Mouse (Mus musculus): Measurements from ENCODE around the gene Cfap74. TPM values are rescaled to one million over a fixed set of nuclear protein-coding genes. Genes with fewer than 3 reads are reported as not detected.

The Cfap74 gene
- polyA plus RNA-seq, 1 experiment from 2014 or later: 0.26 TPM

- Histone ChIP-seq H3K4me3 (ENCODE audit: inconsistent target) (no peak overlapping the region), H3K36me3 (ENCODE audit: inconsistent target) (no peaks in the 10 kb centered on the region), H3K79me2 (ENCODE audit: inconsistent target) (no peaks in the 10 kb centered on the region), H3K27ac (no peak overlapping the region)
- WGBS (ENCODE audit: missing documents): 52% methylated on average over 6 of the region's 6 CpGs
Observed at GRCm38 (mm10) chr4:155426272-155426671, 17.3 kb downstream of the Cfap74 start.

GRCm38 (mm10) chr4:155428442-155428841 is 19.5 kb downstream of the Cfap74 start:
- Histone ChIP-seq H3K36me3 (ENCODE audit: inconsistent target) (no peaks in the 10 kb centered on the region), H3K4me3 (ENCODE audit: inconsistent target) (no peak overlapping the region), H3K27ac (no peak overlapping the region), H3K79me2 (ENCODE audit: inconsistent target) (no peaks in the 10 kb centered on the region)

- Histone ChIP-seq H3K4me3 (ENCODE audit: inconsistent target) (no peak overlapping the region), H3K79me2 (ENCODE audit: inconsistent target) (no peaks in the 10 kb centered on the region), H3K36me3 (ENCODE audit: inconsistent target) (no peaks in the 10 kb centered on the region), H3K27ac (no peak overlapping the region)
- 84% methylated on average over 3 of the region's 3 CpGs for WGBS (ENCODE audit: missing documents)
Observed at GRCm38 (mm10) chr4:155429202-155429601, 20.2 kb downstream of the Cfap74 start.

GRCm38 (mm10) chr4:155432358-155432757 is 23.4 kb downstream of the Cfap74 start:
- Histone ChIP-seq H3K27ac (no peak overlapping the region), H3K36me3 (ENCODE audit: inconsistent target) (no peaks in the 10 kb centered on the region), H3K4me3 (ENCODE audit: inconsistent target) (no peak overlapping the region), H3K79me2 (ENCODE audit: inconsistent target) (no peaks in the 10 kb centered on the region)
- WGBS (ENCODE audit: missing documents): 85% methylated on average over 6 of the region's 6 CpGs

- 78% methylated on average over 5 of the region's 5 CpGs for WGBS (ENCODE audit: missing documents)
- H3K4me3 ChIP-seq (ENCODE audit: inconsistent target): no peak overlapping the region
- no peaks in the 10 kb centered on the region for H3K79me2 ChIP-seq (ENCODE audit: inconsistent target)
- no peak overlapping the region for H3K27ac ChIP-seq
- H3K36me3 ChIP-seq (ENCODE audit: inconsistent target): no peaks in the 10 kb centered on the region
Observed at GRCm38 (mm10) chr4:155433993-155434392, 25.0 kb downstream of the Cfap74 start.

- 79% methylated on average over 3 of the region's 3 CpGs for WGBS (ENCODE audit: missing documents)
- Histone ChIP-seq H3K79me2 (ENCODE audit: inconsistent target) (no peaks in the 10 kb centered on the region), H3K36me3 (ENCODE audit: inconsistent target) (no peaks in the 10 kb centered on the region), H3K4me3 (ENCODE audit: inconsistent target) (no peak overlapping the region), H3K27ac (no peak overlapping the region)
Observed at GRCm38 (mm10) chr4:155442808-155443207, 33.8 kb downstream of the Cfap74 start.

GRCm38 (mm10) chr4:155451597-155451996 is 42.6 kb downstream of the Cfap74 start:
- WGBS (ENCODE audit: missing documents): 73% methylated on average over 10 of the region's 10 CpGs
- H3K27ac ChIP-seq: no peak overlapping the region
- H3K4me3 ChIP-seq (ENCODE audit: inconsistent target): no peak overlapping the region
- H3K79me2 ChIP-seq (ENCODE audit: inconsistent target): no peaks in the 10 kb centered on the region
- H3K36me3 ChIP-seq (ENCODE audit: inconsistent target): no peaks in the 10 kb centered on the region

GRCm38 (mm10) chr4:155458575-155458974 is 49.6 kb downstream of the Cfap74 start:
- Histone ChIP-seq H3K79me2 (ENCODE audit: inconsistent target) (no peaks in the 10 kb centered on the region), H3K27ac (no peak overlapping the region), H3K4me3 (ENCODE audit: inconsistent target) (no peak overlapping the region), H3K36me3 (ENCODE audit: inconsistent target) (no peaks in the 10 kb centered on the region)
- WGBS (ENCODE audit: missing documents): 81% methylated on average over 5 of the region's 5 CpGs

GRCm38 (mm10) chr4:155463050-155463449 is 54.1 kb downstream of the Cfap74 start:
- H3K4me3 ChIP-seq (ENCODE audit: inconsistent target): no peak overlapping the region
- 77% methylated on average over 13 of the region's 13 CpGs for WGBS (ENCODE audit: missing documents)
- H3K36me3 ChIP-seq (ENCODE audit: inconsistent target): no peaks in the 10 kb centered on the region
- no peak overlapping the region for H3K27ac ChIP-seq
- no peaks in the 10 kb centered on the region for H3K79me2 ChIP-seq (ENCODE audit: inconsistent target)

GRCm38 (mm10) chr4:155463611-155464010 is 54.6 kb downstream of the Cfap74 start:
- WGBS (ENCODE audit: missing documents): 92% methylated on average over 6 of the region's 6 CpGs
- Histone ChIP-seq H3K36me3 (ENCODE audit: inconsistent target) (no peaks in the 10 kb centered on the region), H3K4me3 (ENCODE audit: inconsistent target) (no peak overlapping the region), H3K79me2 (ENCODE audit: inconsistent target) (no peaks in the 10 kb centered on the region), H3K27ac (no peak overlapping the region)

- H3K4me3 ChIP-seq (ENCODE audit: inconsistent target): no peak overlapping the region
- no peaks in the 10 kb centered on the region for H3K36me3 ChIP-seq (ENCODE audit: inconsistent target)
- no peak overlapping the region for H3K27ac ChIP-seq
- H3K79me2 ChIP-seq (ENCODE audit: inconsistent target): no peaks in the 10 kb centered on the region
- 82% methylated on average over 4 of the region's 4 CpGs for WGBS (ENCODE audit: missing documents)
Observed at GRCm38 (mm10) chr4:155464061-155464460, 55.1 kb downstream of the Cfap74 start.

GRCm38 (mm10) chr4:155465607-155466006 is 56.6 kb downstream of the Cfap74 start:
- Histone ChIP-seq H3K36me3 (ENCODE audit: inconsistent target) (no peaks in the 10 kb centered on the region), H3K4me3 (ENCODE audit: inconsistent target) (no peak overlapping the region), H3K79me2 (ENCODE audit: inconsistent target) (no peaks in the 10 kb centered on the region), H3K27ac (no peak overlapping the region)
- 89% methylated on average over 6 of the region's 6 CpGs for WGBS (ENCODE audit: missing documents)

- Histone ChIP-seq H3K79me2 (ENCODE audit: inconsistent target) (no peaks in the 10 kb centered on the region), H3K27ac (no peak overlapping the region), H3K36me3 (ENCODE audit: inconsistent target) (no peaks in the 10 kb centered on the region), H3K4me3 (ENCODE audit: inconsistent target) (no peak overlapping the region)
- WGBS (ENCODE audit: missing documents): 96% methylated on average over 5 of the region's 5 CpGs
Observed at GRCm38 (mm10) chr4:155466080-155466479, 57.1 kb downstream of the Cfap74 start.

GRCm38 (mm10) chr4:155467237-155468010 is 58.4 kb downstream of the Cfap74 start:
- no peaks in the 10 kb centered on the region for H3K79me2 ChIP-seq (ENCODE audit: inconsistent target)
- H3K36me3 ChIP-seq (ENCODE audit: inconsistent target): no peaks in the 10 kb centered on the region
- H3K27ac ChIP-seq: no peak overlapping the region
- 74% methylated on average over 13 of the region's 13 CpGs for WGBS (ENCODE audit: missing documents)
- H3K4me3 ChIP-seq (ENCODE audit: inconsistent target): no peak overlapping the region

- no peak within 1 kb of the TSS for H3K4me3 ChIP-seq (ENCODE audit: inconsistent target)
- WGBS (ENCODE audit: missing documents): 11% methylated on average over 18 of the region's 21 CpGs
Observed at GRCm38 (mm10) chr4:155468952-155469351, 60.0 kb downstream of the Cfap74 start, which contains the start of gene Tmem52. Gene Tmem52, plus strand, starts transcription at chr4:155469114.

More at GRCm38 (mm10) chr4:155468952-155469351, 60.0 kb downstream of the Cfap74 start, which contains the start of gene Tmem52:
- H3K79me2 ChIP-seq (ENCODE audit: inconsistent target): no peaks in the 10 kb centered on the region
- no peaks in the 10 kb centered on the region for H3K36me3 ChIP-seq (ENCODE audit: inconsistent target)
- H3K27ac ChIP-seq: no peak within 1 kb of the TSS
